Mouse (Mus musculus) cerebellum, adult 2 months (tissue): ENCODE results near the gene Stxbp5.

Source experiments
- CTCF ChIP-seq: fragments of 200-500 bp; IDR thresholded peaks from 2 replicates; pipeline ENCODE4 v1.5.1; 2011; ENCODE audit warnings: low read depth, mild to moderate bottlenecking, control low read depth, low read length, moderate library complexity, borderline replicate concordance; ENCODE audit not compliant: insufficient read depth
- POLR2A ChIP-seq: fragments of 200-500 bp; IDR thresholded peaks from 2 replicates; pipeline ENCODE4 v1.6.1; 2011; ENCODE audit warnings: low read length, control low read depth, borderline replicate concordance; ENCODE audit not compliant: insufficient read depth

DNA sequence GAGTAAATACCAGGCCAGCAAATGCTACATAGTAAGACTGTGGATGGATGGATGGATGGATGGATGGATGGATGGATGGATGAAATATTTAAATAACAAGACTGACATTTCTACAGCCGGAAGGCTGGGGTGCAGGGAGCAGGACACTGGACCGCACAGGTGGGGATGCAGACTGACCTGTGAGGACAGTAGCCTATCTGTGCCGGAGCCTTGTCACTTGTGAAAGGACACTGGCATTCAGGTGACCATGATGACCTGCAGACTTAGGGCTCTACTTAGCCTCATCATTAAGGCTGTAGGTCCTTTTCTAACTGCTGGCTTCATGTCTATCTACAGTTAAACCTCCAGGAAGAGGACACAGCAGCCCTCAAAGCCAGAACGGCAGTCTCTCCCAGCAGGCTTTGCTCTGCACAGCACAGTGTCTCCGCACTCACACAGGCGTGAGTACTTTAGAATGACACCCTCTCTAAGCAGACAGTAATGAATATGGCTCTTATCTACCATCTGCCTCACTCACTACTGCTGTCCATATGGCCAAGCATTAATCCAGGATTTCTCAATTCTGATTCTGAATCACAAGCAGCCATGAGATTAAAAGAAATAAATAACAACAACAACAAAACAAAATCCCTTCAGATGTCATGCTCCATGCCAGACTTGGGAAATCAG is 21.9 kb downstream of the Stxbp5 start:
- TF ChIP-seq CTCF (no peak), POLR2A (no peak)
